Mouse (Mus musculus): ENCODE measurements around the gene Slc9a2. TPM values are rescaled to one million over a fixed set of nuclear protein-coding genes. Genes with fewer than 3 reads are reported as not detected.

Gene Slc9a2
- total and polyA plus RNA-seq, 2 experiments from 2014 or later, result 0.88 to 0.99 TPM

- Histone ChIP-seq H3K4me3 (ENCODE audit: low read depth, low read length) (no peak overlapping the region), H3K9ac (replicated peaks; ENCODE audit: low read length, poor library complexity, severe bottlenecking) (no peak overlapping the region), H3K27me3 (ENCODE audit: insufficient read depth, low read length) (no peaks in the 10 kb centered on the region), H3K9me3 (ENCODE audit: low read length) (no peaks in the 10 kb centered on the region), H3K4me1 (ENCODE audit: insufficient read depth, low read length) (no peaks in the 10 kb centered on the region), H3K4me2 (ENCODE audit: low read depth, low read length, poor library complexity, severe bottlenecking) (no peak overlapping the region), H3K27ac (ENCODE audit: low read depth, low read length) (no peak overlapping the region), H3K36me3 (ENCODE audit: insufficient read depth, low read length) (no peaks in the 10 kb centered on the region)
- WGBS, result 82% methylated on average over 2 of the region's 2 CpGs
- DNase-seq (ENCODE audit: low spot score) (no peak), ATAC-seq (ENCODE audit: low FRiP score) (no peak)
- TF ChIP-seq CTCF (IDR thresholded peaks at IDR 0.05), result no peak
Observed at GRCm38 (mm10) chr1:40740739-40741138, 60.4 kb downstream of the Slc9a2 start.

GRCm38 (mm10) chr1:40746089-40746488 lies 65.7 kb downstream of the Slc9a2 start:
- Histone ChIP-seq H3K9ac (replicated peaks; ENCODE audit: low read length, poor library complexity, severe bottlenecking) (no peak overlapping the region), H3K4me2 (ENCODE audit: low read depth, low read length, poor library complexity, severe bottlenecking) (no peak overlapping the region), H3K36me3 (ENCODE audit: insufficient read depth, low read length) (no peaks in the 10 kb centered on the region), H3K4me3 (ENCODE audit: low read depth, low read length) (no peak overlapping the region), H3K9me3 (ENCODE audit: low read length) (no peaks in the 10 kb centered on the region), H3K27me3 (ENCODE audit: insufficient read depth, low read length) (no peaks in the 10 kb centered on the region), H3K27ac (ENCODE audit: low read depth, low read length) (no peak overlapping the region), H3K4me1 (ENCODE audit: insufficient read depth, low read length) (no peaks in the 10 kb centered on the region)
- ATAC-seq (ENCODE audit: low FRiP score), result no peak
- 85% methylated on average over 5 of the region's 5 CpGs for WGBS
- no peak for DNase-seq (ENCODE audit: low spot score)
- TF ChIP-seq CTCF (IDR thresholded peaks at IDR 0.05), result no peak

DNA sequence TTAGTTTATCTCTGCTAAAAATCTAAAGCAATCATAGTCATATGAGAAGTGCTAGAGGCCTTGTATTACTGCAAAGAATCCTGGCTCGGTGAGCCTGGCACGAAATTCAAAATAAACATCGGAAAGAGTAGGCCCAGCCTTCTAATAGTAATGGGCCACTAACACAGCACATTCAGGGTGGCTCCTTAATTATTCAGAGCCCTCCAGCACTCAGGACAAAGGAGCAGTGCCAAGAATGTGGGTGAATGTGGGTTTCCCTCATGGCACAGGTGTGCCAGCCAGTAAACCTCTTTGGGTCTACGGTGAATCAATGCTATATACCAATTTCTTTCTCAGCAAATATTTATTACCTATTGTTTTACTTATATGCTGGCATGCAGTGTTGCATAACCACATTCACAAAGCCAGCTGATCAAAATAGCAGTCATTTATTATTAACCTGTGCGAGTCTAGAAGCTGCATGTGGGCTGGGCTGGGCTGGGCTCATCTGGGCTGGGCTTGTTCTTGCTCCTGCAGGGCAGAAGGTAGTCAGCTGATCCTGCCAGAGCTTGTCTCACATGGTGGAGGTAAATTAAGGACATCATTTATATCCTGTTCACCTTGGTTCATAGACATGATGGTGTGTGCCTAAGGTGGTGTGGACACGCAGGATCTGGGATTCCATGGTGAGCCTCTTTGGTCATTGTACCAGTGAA lies 79.5 kb downstream of the Slc9a2 start:
- Histone ChIP-seq H3K36me3 (ENCODE audit: insufficient read depth, low read length) (no peaks in the 10 kb centered on the region), H3K9me3 (ENCODE audit: low read length) (no peaks in the 10 kb centered on the region), H3K4me3 (ENCODE audit: low read depth, low read length) (no peak overlapping the region), H3K9ac (replicated peaks; ENCODE audit: low read length, poor library complexity, severe bottlenecking) (no peak overlapping the region), H3K4me1 (ENCODE audit: insufficient read depth, low read length) (no peaks in the 10 kb centered on the region), H3K4me2 (ENCODE audit: low read depth, low read length, poor library complexity, severe bottlenecking) (no peak overlapping the region), H3K27ac (ENCODE audit: low read depth, low read length) (no peak overlapping the region), H3K27me3 (ENCODE audit: insufficient read depth, low read length) (no peaks in the 10 kb centered on the region)
- DNase-seq (ENCODE audit: low spot score) (no peak), ATAC-seq (ENCODE audit: low FRiP score) (no peak)
- WGBS, result 87% methylated on average over 6 of the region's 6 CpGs
- TF ChIP-seq CTCF (IDR thresholded peaks at IDR 0.05), result no peak

GRCm38 (mm10) chr1:40764042-40764441 lies 83.7 kb downstream of the Slc9a2 start:
- no peak overlapping the region for H3K9ac ChIP-seq (replicated peaks; ENCODE audit: low read length, poor library complexity, severe bottlenecking)
- 74% methylated on average over 1 of the region's 1 CpGs for WGBS

DNA sequence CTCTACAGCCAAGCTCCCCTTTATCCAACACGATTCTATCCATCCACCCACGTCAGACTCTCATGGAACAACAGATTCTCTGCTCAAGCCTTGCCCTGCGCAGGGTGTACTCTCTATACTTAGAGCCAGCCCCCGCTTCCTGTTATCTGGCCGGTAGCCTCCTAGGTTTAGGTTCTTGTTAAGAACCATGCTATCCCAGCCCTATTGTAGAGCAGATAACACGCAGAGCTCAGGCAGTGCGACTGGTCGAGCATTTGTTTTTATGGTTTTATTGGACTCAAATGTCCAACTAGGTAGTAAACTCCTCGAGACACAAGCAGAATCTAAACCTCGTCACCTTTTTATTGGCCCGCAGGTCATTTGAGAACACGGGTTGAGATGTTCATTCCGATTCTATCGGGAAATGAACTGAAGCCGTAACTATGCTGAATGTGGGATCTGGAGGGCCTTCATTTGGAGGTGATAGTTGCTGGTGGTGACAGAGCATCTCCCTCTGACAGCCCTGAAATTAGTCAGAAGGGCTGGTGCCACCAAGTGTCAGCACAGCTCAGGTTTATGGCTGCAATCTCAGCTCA lies 84.4 kb downstream of the Slc9a2 start:
- Histone ChIP-seq H3K9ac (replicated peaks; ENCODE audit: low read length, poor library complexity, severe bottlenecking) (no peak overlapping the region), H3K4me1 (ENCODE audit: insufficient read depth, low read length) (no peaks in the 10 kb centered on the region), H3K27me3 (ENCODE audit: insufficient read depth, low read length) (no peaks in the 10 kb centered on the region), H3K27ac (ENCODE audit: low read depth, low read length) (no peak overlapping the region), H3K4me2 (ENCODE audit: low read depth, low read length, poor library complexity, severe bottlenecking) (no peak overlapping the region), H3K36me3 (ENCODE audit: insufficient read depth, low read length) (no peaks in the 10 kb centered on the region), H3K9me3 (ENCODE audit: low read length) (no peaks in the 10 kb centered on the region), H3K4me3 (ENCODE audit: low read depth, low read length) (no peak overlapping the region)
- no peak for TF ChIP-seq CTCF (IDR thresholded peaks at IDR 0.05)
- DNase-seq (ENCODE audit: low spot score) (no peak), ATAC-seq (ENCODE audit: low FRiP score) (no peak)
- 94% methylated on average over 15 of the region's 15 CpGs for WGBS

More at GRCm38 (mm10) chr1:40764042-40764441, 83.7 kb downstream of the Slc9a2 start:
- Histone ChIP-seq H3K4me3 (ENCODE audit: low read depth, low read length) (no peak overlapping the region), H3K36me3 (ENCODE audit: insufficient read depth, low read length) (no peaks in the 10 kb centered on the region), H3K4me2 (ENCODE audit: low read depth, low read length, poor library complexity, severe bottlenecking) (no peak overlapping the region), H3K4me1 (ENCODE audit: insufficient read depth, low read length) (no peaks in the 10 kb centered on the region), H3K27ac (ENCODE audit: low read depth, low read length) (no peak overlapping the region), H3K9me3 (ENCODE audit: low read length) (no peaks in the 10 kb centered on the region), H3K27me3 (ENCODE audit: insufficient read depth, low read length) (no peaks in the 10 kb centered on the region)
- ATAC-seq (ENCODE audit: low FRiP score) (no peak), DNase-seq (ENCODE audit: low spot score) (no peak)
- 0 out of 2 replicates have a peak, but pooled peaks have one; percentile 24 for TF ChIP-seq CTCF (IDR thresholded peaks at IDR 0.05)

DNA sequence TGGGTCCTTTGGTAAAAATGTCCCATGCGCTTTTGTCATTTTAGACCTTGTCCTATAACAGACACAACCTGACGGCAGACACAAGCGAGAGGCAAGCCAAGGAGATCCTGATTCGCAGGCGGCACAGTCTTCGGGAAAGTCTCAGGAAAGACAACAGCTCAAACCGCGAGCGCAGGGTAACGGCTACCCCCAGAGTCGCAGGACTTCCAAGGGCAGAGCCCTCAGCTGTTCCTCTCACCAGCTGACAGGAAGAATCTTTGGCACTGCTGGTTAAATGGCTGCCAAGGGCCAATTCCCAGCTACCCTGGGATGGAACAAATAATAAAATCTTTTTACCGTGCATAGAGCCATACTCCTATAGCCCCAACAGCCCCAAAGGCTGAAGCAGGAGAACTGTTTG lies 85.1 kb downstream of the Slc9a2 start:
- Histone ChIP-seq H3K27ac (ENCODE audit: low read depth, low read length) (no peak overlapping the region), H3K4me2 (ENCODE audit: low read depth, low read length, poor library complexity, severe bottlenecking) (no peak overlapping the region), H3K9ac (replicated peaks; ENCODE audit: low read length, poor library complexity, severe bottlenecking) (no peak overlapping the region), H3K4me1 (ENCODE audit: insufficient read depth, low read length) (no peaks in the 10 kb centered on the region), H3K36me3 (ENCODE audit: insufficient read depth, low read length) (no peaks in the 10 kb centered on the region), H3K4me3 (ENCODE audit: low read depth, low read length) (no peak overlapping the region), H3K27me3 (ENCODE audit: insufficient read depth, low read length) (no peaks in the 10 kb centered on the region), H3K9me3 (ENCODE audit: low read length) (no peaks in the 10 kb centered on the region)
- ATAC-seq (ENCODE audit: low FRiP score) (no peak), DNase-seq (ENCODE audit: low spot score) (no peak)
- TF ChIP-seq CTCF (IDR thresholded peaks at IDR 0.05), result no peak
- WGBS, result 88% methylated on average over 12 of the region's 12 CpGs

Data from midbrain, postnatal 0 days (tissue).